Mouse (Mus musculus): Measurements from ENCODE around the gene Slc22a15. TPM values are rescaled to one million over a fixed set of nuclear protein-coding genes. Genes with fewer than 3 reads are reported as not detected.

Slc22a15 gene
- polyA plus RNA-seq (2012; rRNA removed) = 11.0 and 11.6 TPM in 2 replicates

DNA sequence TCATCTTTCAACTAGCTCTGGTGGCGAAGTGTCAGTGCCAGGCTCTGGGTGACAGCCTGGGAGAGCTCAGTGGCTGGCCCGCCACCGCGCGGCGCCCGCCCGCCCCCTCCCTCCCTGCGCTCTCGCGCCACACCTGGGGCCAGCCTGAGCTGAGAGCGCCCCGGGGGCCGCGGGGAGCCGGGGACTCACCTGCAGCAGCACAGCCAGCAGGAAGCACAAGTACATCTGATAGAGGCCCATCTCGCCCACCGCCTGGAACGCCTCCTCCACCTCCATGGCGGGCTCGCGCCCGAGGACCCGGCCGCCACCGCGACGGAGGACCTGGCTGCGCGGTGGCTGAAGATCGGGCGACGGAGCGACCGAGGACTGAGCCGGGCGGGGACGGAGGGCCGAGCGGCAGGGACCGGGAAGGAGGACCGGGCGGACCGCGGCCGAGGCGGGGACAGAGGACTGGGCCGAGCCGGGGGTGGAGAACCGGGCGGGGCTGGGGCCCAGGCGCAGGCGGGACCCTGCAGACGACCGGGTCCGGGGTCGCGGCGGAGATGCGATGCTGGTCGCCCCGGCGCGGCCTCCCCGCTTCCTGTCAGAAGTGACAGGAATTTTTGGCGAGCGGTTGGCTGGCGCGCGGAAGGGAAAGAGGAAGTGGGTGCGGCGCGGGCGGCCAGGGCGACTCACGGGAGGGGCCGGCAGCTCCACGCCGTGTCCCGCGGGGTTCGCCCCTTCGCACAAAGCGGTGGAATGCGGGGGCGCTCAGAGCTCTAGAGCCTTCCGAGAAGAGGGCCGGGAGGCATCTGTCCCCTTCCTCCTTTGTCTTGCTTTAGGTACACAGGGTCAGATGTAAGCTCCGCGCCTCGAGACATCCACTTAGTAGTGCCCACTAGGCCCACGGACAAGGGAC is at the start of gene Slc22a15:
Gene Slc22a15, minus strand, starts transcription at position 611 of the 898 bp plus-strand sequence.
- WGBS = 1% methylated on average over 91 of the region's 92 CpGs
- Histone ChIP-seq H3K4me3 (replicated peaks; ENCODE audit: extremely low read depth, low read depth, low read length) (peak within 1 kb of the TSS; percentile 67), H3K4me1 (ENCODE audit: control insufficient read depth, insufficient read depth, low read length) (peaks cover 3% of the 10 kb centered on the region; the same call in 1 of the 2 replicates)
- TF ChIP-seq POLR2A (IDR thresholded peaks at IDR 0.05; ENCODE audit: borderline replicate concordance, extremely low read depth, low read depth, low read length) (0 out of 2 replicates have a peak, but pooled peaks have one; percentile 38), CTCF (IDR thresholded peaks at IDR 0.05; ENCODE audit: insufficient read depth, low read length) (no peak)
- DNase-seq = peak; percentile 80

DNA sequence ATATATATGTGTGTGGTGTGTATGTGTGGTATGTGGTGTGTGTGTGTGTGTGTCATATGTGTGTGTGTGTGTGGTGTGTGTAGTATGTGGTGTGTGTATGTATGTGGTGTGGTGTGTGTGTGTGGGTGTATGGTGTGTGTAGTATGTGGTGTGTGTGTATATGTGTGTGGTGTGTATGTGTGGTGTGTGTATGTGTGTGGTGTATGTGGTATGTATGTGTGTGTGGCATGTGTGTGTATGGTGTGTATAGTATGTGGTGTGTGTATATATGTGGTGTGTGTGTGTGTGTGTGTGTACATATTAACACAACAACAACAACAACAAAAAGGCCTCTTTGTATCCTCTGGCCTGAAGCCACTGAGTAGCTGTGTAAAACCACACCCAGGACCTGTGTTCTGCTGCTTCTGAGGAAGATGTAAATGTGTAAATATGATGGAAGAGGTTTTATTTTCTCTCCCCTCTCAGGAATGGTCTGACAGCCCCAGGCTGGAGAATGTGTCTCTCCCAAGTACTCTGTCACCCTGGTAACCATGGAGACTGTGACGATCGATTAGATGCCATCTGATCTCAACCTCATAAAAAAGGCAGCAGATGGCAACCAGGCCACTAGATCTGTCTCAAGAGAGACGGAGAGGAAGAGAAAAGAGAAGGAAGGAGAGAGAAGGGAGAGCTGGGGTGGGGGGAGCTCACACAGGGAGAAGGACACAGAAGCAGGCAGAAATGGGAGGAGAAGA is 42.7 kb upstream of the Slc22a15 start:
- WGBS = 47% methylated on average over 3 of the region's 3 CpGs
- no peak overlapping the region for H3K4me3 ChIP-seq (replicated peaks; ENCODE audit: extremely low read depth, low read depth, low read length)
- TF ChIP-seq CTCF (IDR thresholded peaks at IDR 0.05; ENCODE audit: insufficient read depth, low read length) = no peak
- H3K4me1 ChIP-seq (ENCODE audit: control insufficient read depth, insufficient read depth, low read length) = no peaks in the 10 kb centered on the region
- no peak for DNase-seq

DNA sequence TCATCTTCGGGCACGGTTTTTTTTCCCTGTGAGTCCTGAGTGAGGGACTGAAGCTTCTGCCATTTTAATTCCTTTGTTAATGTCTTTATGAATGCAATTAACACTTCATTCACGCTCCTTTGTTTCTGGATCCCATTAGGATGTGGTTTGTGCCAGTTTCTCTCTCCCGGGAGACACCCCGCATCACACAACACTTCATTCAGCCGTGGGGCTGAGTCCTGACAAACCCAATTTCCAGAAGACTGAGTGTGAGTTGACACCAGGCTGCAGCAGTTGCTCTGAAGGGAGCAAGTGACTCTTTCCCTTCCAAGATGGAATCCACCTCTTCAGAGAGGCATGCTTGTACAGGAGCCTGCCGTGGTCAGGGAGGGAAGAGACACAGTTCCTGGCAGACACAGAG is 40.1 kb upstream of the Slc22a15 start:
- Histone ChIP-seq H3K4me1 (ENCODE audit: control insufficient read depth, insufficient read depth, low read length) (no peaks in the 10 kb centered on the region), H3K4me3 (replicated peaks; ENCODE audit: extremely low read depth, low read depth, low read length) (no peak overlapping the region)
- no peak for DNase-seq
- TF ChIP-seq POLR2A (IDR thresholded peaks at IDR 0.05; ENCODE audit: borderline replicate concordance, extremely low read depth, low read depth, low read length) = no peak
- no peak for TF ChIP-seq CTCF (IDR thresholded peaks at IDR 0.05; ENCODE audit: insufficient read depth, low read length)
- WGBS = 57% methylated on average over 7 of the region's 7 CpGs

DNA sequence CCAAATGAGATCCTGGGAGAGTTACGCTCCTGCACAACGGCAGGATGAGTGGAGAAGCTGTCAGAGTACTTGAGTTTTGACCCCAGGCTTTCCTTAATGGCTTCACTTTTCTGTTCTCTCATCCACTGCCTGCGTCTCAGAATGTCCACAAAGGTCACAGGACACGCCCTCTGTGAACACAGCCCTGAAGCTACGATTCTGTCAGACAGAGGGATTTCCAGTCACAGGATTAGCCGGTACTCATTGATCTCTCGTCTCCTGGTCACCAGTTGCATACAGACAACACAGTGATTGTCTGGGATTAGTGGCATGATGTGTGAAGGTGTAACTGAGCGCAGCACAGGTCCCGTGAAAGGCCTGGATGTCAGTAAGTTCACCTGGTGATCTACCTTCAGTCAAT is 39.2 kb upstream of the Slc22a15 start:
- Histone ChIP-seq H3K4me3 (replicated peaks; ENCODE audit: extremely low read depth, low read depth, low read length) (no peak overlapping the region), H3K4me1 (ENCODE audit: control insufficient read depth, insufficient read depth, low read length) (no peaks in the 10 kb centered on the region)
- WGBS = 50% methylated on average over 9 of the region's 9 CpGs
- DNase-seq = no peak
- TF ChIP-seq CTCF (IDR thresholded peaks at IDR 0.05; ENCODE audit: insufficient read depth, low read length) = no peak
- no peak for TF ChIP-seq POLR2A (IDR thresholded peaks at IDR 0.05; ENCODE audit: borderline replicate concordance, extremely low read depth, low read depth, low read length)

DNA sequence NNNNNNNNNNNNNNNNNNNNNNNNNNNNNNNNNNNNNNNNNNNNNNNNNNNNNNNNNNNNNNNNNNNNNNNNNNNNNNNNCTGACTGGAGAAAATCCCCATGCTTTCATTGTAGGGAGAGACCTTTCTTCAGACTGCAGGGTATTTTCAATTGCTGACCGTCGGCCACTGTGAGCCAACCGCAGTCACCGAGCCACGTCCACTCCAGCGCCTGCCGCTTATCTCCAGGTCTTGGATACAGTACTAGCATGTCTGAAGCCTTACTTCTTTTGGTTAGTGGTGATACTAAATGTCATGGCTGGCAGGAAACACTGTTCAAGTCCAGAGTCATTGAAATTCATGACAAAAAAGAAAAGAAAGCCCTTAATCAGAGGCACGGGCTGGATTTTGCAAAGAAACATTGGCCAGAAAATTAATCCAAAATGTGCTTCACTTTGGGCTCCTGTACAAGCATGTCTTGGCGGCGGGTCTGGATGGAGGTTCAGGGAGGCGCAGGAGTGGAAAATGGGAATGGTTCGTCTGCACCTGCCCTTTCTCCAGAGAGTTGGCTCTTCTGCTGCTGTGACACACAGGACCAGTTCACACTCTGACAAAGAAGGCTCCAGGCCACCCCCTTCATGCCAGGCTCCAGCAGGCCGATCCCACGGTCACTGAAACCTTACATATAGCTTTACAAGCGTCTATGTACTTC is 37.0 kb upstream of the Slc22a15 start:
- WGBS = 92% methylated on average over 15 of the region's 15 CpGs
- Histone ChIP-seq H3K4me3 (replicated peaks; ENCODE audit: extremely low read depth, low read depth, low read length) (no peak overlapping the region), H3K4me1 (ENCODE audit: control insufficient read depth, insufficient read depth, low read length) (no peaks in the 10 kb centered on the region)
- no peak for DNase-seq
- TF ChIP-seq CTCF (IDR thresholded peaks at IDR 0.05; ENCODE audit: insufficient read depth, low read length) (no peak), POLR2A (IDR thresholded peaks at IDR 0.05; ENCODE audit: borderline replicate concordance, extremely low read depth, low read depth, low read length) (no peak)

DNA sequence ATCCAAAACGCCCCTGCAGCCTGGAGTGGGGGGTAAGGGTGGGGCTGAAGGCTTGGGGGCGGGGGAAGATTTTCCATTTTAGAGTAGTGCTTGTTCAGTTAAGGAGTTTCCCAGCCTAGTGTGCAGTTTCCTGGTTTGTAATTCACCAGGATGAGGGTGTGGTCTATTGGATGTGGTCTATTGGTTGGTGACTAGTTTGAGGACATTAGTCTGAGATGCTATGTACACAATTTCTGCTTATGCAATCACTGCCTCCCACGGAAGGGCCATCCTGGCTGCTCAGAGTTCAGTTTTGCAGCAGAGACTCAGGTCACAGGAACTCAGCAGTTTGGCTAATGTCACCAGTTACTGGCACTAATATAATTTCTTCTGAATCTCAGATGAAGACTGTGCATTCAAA is 33.8 kb upstream of the Slc22a15 start:
- Histone ChIP-seq H3K4me1 (ENCODE audit: control insufficient read depth, insufficient read depth, low read length) (no peaks in the 10 kb centered on the region), H3K4me3 (replicated peaks; ENCODE audit: extremely low read depth, low read depth, low read length) (no peak overlapping the region)
- TF ChIP-seq CTCF (IDR thresholded peaks at IDR 0.05; ENCODE audit: insufficient read depth, low read length) (no peak), POLR2A (IDR thresholded peaks at IDR 0.05; ENCODE audit: borderline replicate concordance, extremely low read depth, low read depth, low read length) (no peak)
- WGBS = 36% methylated on average over 3 of the region's 3 CpGs
- no peak for DNase-seq

DNA sequence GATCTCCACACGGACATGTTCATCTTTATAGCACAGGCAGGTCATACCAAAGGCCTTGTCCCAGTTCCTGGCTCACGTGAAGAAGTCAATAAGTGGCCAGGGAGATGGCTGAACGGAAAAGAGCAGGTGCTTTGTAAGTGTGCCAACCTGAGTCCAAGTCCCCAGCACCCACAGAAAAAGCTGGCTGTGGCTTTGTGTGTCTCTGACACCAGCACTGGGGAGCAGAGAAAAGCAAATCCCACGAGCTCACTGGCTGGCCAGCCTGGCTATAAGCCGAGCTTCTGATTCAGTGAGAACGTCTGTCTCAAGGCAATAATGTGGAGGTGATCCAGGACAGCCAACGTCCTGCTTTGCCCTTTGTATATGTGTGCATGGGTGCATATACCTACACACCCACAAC is 29.3 kb upstream of the Slc22a15 start:
- TF ChIP-seq CTCF (IDR thresholded peaks at IDR 0.05; ENCODE audit: insufficient read depth, low read length) (no peak), POLR2A (IDR thresholded peaks at IDR 0.05; ENCODE audit: borderline replicate concordance, extremely low read depth, low read depth, low read length) (no peak)
- Histone ChIP-seq H3K4me3 (replicated peaks; ENCODE audit: extremely low read depth, low read depth, low read length) (no peak overlapping the region), H3K4me1 (ENCODE audit: control insufficient read depth, insufficient read depth, low read length) (no peaks in the 10 kb centered on the region)
- WGBS = 56% methylated on average over 7 of the region's 7 CpGs
- DNase-seq = no peak

DNA sequence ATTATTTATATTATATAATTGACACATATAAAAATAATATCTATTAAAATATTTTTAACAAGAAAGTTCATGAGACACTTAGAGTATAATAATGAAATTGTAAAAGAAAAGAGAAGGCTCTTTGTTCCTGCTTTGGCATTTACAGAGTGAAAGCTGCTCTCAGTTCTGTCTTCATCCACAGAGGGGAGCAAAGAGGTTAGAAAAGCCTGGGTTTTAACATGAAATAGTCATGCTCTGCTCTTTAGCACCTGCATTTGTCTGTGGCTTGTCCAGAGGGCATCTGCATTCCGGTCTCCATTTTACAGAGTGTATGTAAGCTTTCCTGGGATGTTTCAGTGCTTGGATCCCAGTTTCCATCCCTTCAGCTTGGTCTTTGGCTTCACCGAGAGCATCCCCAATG is 28.3 kb upstream of the Slc22a15 start:
- no peak for TF ChIP-seq CTCF (IDR thresholded peaks at IDR 0.05; ENCODE audit: insufficient read depth, low read length)
- TF ChIP-seq POLR2A (IDR thresholded peaks at IDR 0.05; ENCODE audit: borderline replicate concordance, extremely low read depth, low read depth, low read length) = no peak
- WGBS = 93% methylated on average over 2 of the region's 2 CpGs
- Histone ChIP-seq H3K4me3 (replicated peaks; ENCODE audit: extremely low read depth, low read depth, low read length) (no peak overlapping the region), H3K4me1 (ENCODE audit: control insufficient read depth, insufficient read depth, low read length) (no peaks in the 10 kb centered on the region)
- DNase-seq = no peak

DNA sequence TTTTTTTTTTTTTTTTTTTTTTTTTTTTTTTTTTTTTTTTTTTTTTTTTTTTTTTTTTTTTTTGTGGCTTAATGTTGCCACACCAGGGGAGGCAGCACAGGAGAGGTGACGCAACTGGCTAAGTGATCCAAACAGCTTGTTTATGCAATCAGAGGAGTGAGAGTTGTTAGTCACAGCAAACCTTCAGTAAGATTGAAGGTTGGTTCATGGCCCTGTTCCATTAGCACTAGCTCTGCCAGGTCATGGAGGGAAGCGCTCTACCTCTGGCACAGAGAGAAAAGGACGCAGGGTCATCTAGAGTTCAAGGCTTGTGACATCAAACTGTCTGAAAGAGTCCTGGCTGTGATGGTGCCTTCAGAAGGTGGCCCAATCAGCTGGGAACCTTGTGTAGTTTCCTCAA is 24.3 kb upstream of the Slc22a15 start:
- DNase-seq = peak; percentile 48
- Histone ChIP-seq H3K4me1 (ENCODE audit: control insufficient read depth, insufficient read depth, low read length) (no peaks in the 10 kb centered on the region), H3K4me3 (replicated peaks; ENCODE audit: extremely low read depth, low read depth, low read length) (no peak overlapping the region)
- WGBS = 26% methylated on average over 3 of the region's 3 CpGs
- TF ChIP-seq POLR2A (IDR thresholded peaks at IDR 0.05; ENCODE audit: borderline replicate concordance, extremely low read depth, low read depth, low read length) (no peak), CTCF (IDR thresholded peaks at IDR 0.05; ENCODE audit: insufficient read depth, low read length) (no peak)
